In the genomic region with DNA sequence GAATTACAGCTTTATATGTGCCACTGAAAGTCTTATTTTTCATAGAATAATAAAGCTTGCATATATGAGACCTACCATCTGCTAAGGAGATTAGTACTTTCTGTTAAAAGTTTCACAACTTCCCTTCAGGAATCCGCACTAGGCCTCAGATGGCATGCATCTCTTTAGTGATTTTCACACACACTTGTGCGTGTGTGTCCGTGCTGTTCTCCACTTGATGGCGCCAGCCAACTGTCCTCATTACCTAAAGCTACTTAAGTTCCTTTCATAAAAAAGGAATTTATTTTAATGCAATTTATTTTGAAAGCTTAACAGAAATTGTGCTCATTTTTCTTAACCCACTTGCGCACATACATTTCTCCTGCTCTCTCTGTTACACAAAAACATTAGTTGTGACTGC, we compare ENCODE assay signal across 9 mouse cellular contexts. TPM values are rescaled to one million over a fixed set of nuclear protein-coding genes. Genes with fewer than 3 reads are reported as not detected.
A peak's percentile ranks its signal among the peaks of the same experiment; 100 is the strongest.
DNase-seq lines count a peak whose midpoint lies in the region; ATAC-seq and TF ChIP-seq lines count a peak whose summit lies in the region.
"Had no signal": no experiment of that assay in that cellular context is flagged by ENCODE, and none has a peak within 500 bp of the region (broad histone marks: within the 10 kb centered on the region; RNA-seq: fewer than 3 reads in every experiment).

No protein-coding gene starts in this region.

- peak; percentile 39 for DNase-seq in hindbrain, embryonic 14.5 days (ENCODE audit: low spot score)
- DNase-seq in hindbrain, embryonic 10.5 days (ENCODE audit: low spot score): no peak
- DNase-seq in thymus, postnatal 0 days (ENCODE audit: low spot score): peak; percentile 56
- DNase-seq in thymus, postnatal 36 days: no peak
- peak; percentile 58 for DNase-seq in thymus, postnatal 4 days
- DNase-seq in layer of hippocampus, adult 11-12 months (ENCODE audit: low spot score): no peak

- no peak for TF ChIP-seq POLR2A in cortical plate, adult 2 months (IDR thresholded peaks at IDR 0.05; ENCODE audit: extremely low read depth, insufficient read depth, low read length)

- H3K9me3 ChIP-seq in hindbrain, embryonic 14.5 days (ENCODE audit: control insufficient read depth, low read length): no peaks in the 10 kb centered on the region
- no peaks in the 10 kb centered on the region for H3K9me3 ChIP-seq in hindbrain, embryonic 10.5 days
- H3K9me3 ChIP-seq: hindbrain, embryonic 15.5 days had no signal

- H3K9ac ChIP-seq in hindbrain, embryonic 14.5 days: no peak overlapping the region
- H3K9ac ChIP-seq: hindbrain, embryonic 15.5 days had no signal

- H3K36me3 ChIP-seq in hindbrain, embryonic 14.5 days (replicated peaks; ENCODE audit: control insufficient read depth, insufficient read depth): peaks cover 23% of the 10 kb centered on the region
- peaks cover 20% of the 10 kb centered on the region for H3K36me3 ChIP-seq in hindbrain, embryonic 10.5 days

- no peaks in the 10 kb centered on the region for H3K4me1 ChIP-seq in hindbrain, embryonic 14.5 days (replicated peaks; ENCODE audit: control insufficient read depth, insufficient read depth, low read length)
- H3K4me1 ChIP-seq in hindbrain, embryonic 10.5 days (replicated peaks): no peaks in the 10 kb centered on the region
- no peaks in the 10 kb centered on the region for H3K4me1 ChIP-seq in cortical plate, adult 2 months (ENCODE audit: control insufficient read depth, insufficient read depth, low read length)
- H3K4me1 ChIP-seq: hindbrain, embryonic 15.5 days had no signal

- H3K27ac ChIP-seq in hindbrain, embryonic 14.5 days: no peak overlapping the region
- H3K27ac ChIP-seq in hindbrain, embryonic 10.5 days: no peak overlapping the region
- no peak overlapping the region for H3K27ac ChIP-seq in cortical plate, adult 2 months (ENCODE audit: insufficient read depth, low read length)
- H3K27ac ChIP-seq: hindbrain, embryonic 15.5 days had no signal

- no peaks in the 10 kb centered on the region for H3K27me3 ChIP-seq in hindbrain, embryonic 14.5 days (ENCODE audit: control insufficient read depth, insufficient read depth, low read length)
- no peaks in the 10 kb centered on the region for H3K27me3 ChIP-seq in hindbrain, embryonic 10.5 days (ENCODE audit: insufficient read depth, poor library complexity, severe bottlenecking)
- H3K27me3 ChIP-seq: hindbrain, embryonic 15.5 days had no signal

- H3K4me3 ChIP-seq in hindbrain, embryonic 14.5 days (replicated peaks; ENCODE audit: low read length): no peak overlapping the region
- no peak overlapping the region for H3K4me3 ChIP-seq in hindbrain, embryonic 10.5 days
- H3K4me3 ChIP-seq in cortical plate, adult 2 months (ENCODE audit: insufficient read depth, low read length): no peak overlapping the region
- H3K4me3 ChIP-seq: hindbrain, embryonic 15.5 days had no signal

- ATAC-seq in hindbrain, embryonic 14.5 days (ENCODE audit: low FRiP score): no peak
- ATAC-seq in megakaryocyte-erythroid progenitor cell, adult 5-6 weeks (replicated peaks; ENCODE audit: low FRiP score, low TSS enrichment, poor library complexity, severe bottlenecking): no peak

- no peak overlapping the region for H3K4me2 ChIP-seq in hindbrain, embryonic 14.5 days (replicated peaks)
- H3K4me2 ChIP-seq: hindbrain, embryonic 15.5 days had no signal

- 85% methylated on average over 5 of the region's 5 CpGs for WGBS in hindbrain, embryonic 14.5 days
- 76% methylated on average over 5 of the region's 5 CpGs for WGBS in hindbrain, embryonic 10.5 days

- TF ChIP-seq CTCF in cortical plate, adult 2 months (IDR thresholded peaks at IDR 0.05; ENCODE audit: extremely low read depth, insufficient read depth, low read length): peak; percentile 55

RNA-seq across cellular contexts. Expression of a gene that starts 40.4 kb away (rescaled TPM):
- polyA plus RNA-seq in hindbrain, embryonic 14.5 days (2014; fragmentation: Nextera tagmentation; extraction: Ambion mirVana): 0.12 and 0.23 TPM in 2 replicates
- 0.09 and 0.44 TPM in 2 replicates for polyA plus RNA-seq in hindbrain, embryonic 10.5 days (2016; fragmentation: Nextera tagmentation; extraction: Ambion mirVana)
- 0.08 TPM in 1 of 2 replicates, not detected in the other for polyA plus RNA-seq in thymus, postnatal 0 days (2015; fragmentation: Nextera tagmentation; extraction: Ambion mirVana)
- polyA plus RNA-seq in cortical plate, adult 2 months (2012; rRNA removed): not detected in 2 replicates
- total RNA-seq in megakaryocyte-erythroid progenitor cell, adult 5-6 weeks (2014; fragmentation: Nextera tagmentation): not detected in 2 replicates
- total RNA-seq in megakaryocyte-erythroid progenitor cell, adult 5-6 weeks (2017): not detected in 2 replicates

Comparison
In these comparisons a context has a peak if more than half of its experiments do, and no peak if none do; other contexts are left out.
1. DNase-seq: peak in hindbrain, embryonic 14.5 days (single experiment), thymus, postnatal 0 days (single experiment) and thymus, postnatal 4 days (single experiment); none in hindbrain, embryonic 10.5 days (single experiment), thymus, postnatal 36 days (0 of 2) and layer of hippocampus, adult 11-12 months (single experiment).